Mouse (Mus musculus) embryonic facial prominence, embryonic 15.5 days (tissue): Measurements from ENCODE around the gene Nav2. TPM values are rescaled to one million over a fixed set of nuclear protein-coding genes. Genes with fewer than 3 reads are reported as not detected.

ENCODE experiments used
- ATAC-seq: fragments of 200-750 bp; cut with Nextera tagmentation; 2 replicates; pipeline ENCODE4 v1.8.0; 2017; ENCODE audit warnings: low read depth, moderate TSS enrichment; ENCODE audit not compliant: insufficient number of reproducible peaks, low FRiP score, low TSS enrichment
- H3K27ac ChIP-seq: fragments of 300-500 bp; sonication (generic); replicated peaks from 2 replicates; pipeline ENCODE4 v1.5.1; 2015; ENCODE audit warnings: mild to moderate bottlenecking, inconsistent platforms
- H3K27me3 ChIP-seq: fragments of 300-500 bp; sonication (generic); 2 replicates; pipeline ENCODE4 v1.6.1; 2015; ENCODE audit warnings: inconsistent platforms
- H3K36me3 ChIP-seq: fragments of 300-500 bp; sonication (generic); 2 replicates; pipeline ENCODE4 v1.6.1; 2015; ENCODE audit warnings: mild to moderate bottlenecking, inconsistent platforms
- H3K4me1 ChIP-seq: fragments of 300-500 bp; sonication (generic); 2 replicates; pipeline ENCODE4 v1.6.1; 2015; ENCODE audit warnings: inconsistent platforms
- H3K4me2 ChIP-seq: fragments of 300-500 bp; sonication (generic); replicated peaks from 2 replicates; pipeline ENCODE4 v1.6.1; 2015; ENCODE audit warnings: mild to moderate bottlenecking, inconsistent platforms
- H3K4me3 ChIP-seq: fragments of 300-500 bp; sonication (generic); replicated peaks from 2 replicates; pipeline ENCODE4 v1.5.1; 2015; ENCODE audit warnings: mild to moderate bottlenecking, inconsistent platforms
- H3K9ac ChIP-seq: fragments of 300-500 bp; sonication (generic); 2 replicates; pipeline ENCODE4 v1.6.1; 2015; ENCODE audit warnings: inconsistent platforms
- H3K9me3 ChIP-seq: fragments of 300-500 bp; sonication (generic); replicated peaks from 2 replicates; pipeline ENCODE4 v1.6.1; 2016; ENCODE audit warnings: inconsistent platforms
- WGBS: fragments of 180-500 bp; shearing (Covaris S2); methylation state at CpG from one replicate; pipeline ENCODE4 v1.1.7; 2015; 5-methylcytosine and 5-hydroxymethylcytosine counted together
- polyA plus RNA-seq: library from polyadenylated mRNA; unstranded; fragments of >200 nt; fragmentation: Nextera tagmentation; extraction: Ambion mirVana; gene quantifications from 2 replicates; pipeline ENCODE4 v1.2.1, GENCODE M21; 2015

Gene Nav2
- polyA plus RNA-seq, 1 experiment from 2014 or later: 23.4 TPM

GRCm38 (mm10) chr7:49272445-49273439 lies 364.2 kb downstream of the Nav2 start:
- WGBS: 24% methylated on average over 16 of the region's 16 CpGs
- Histone ChIP-seq H3K9ac (no peak overlapping the region), H3K4me2 (no peak overlapping the region), H3K4me3 (no peak overlapping the region), H3K27ac (no peak overlapping the region), H3K36me3 (no peaks in the 10 kb centered on the region), H3K4me1 (peaks cover 33% of the 10 kb centered on the region), H3K9me3 (no peaks in the 10 kb centered on the region), H3K27me3 (no peaks in the 10 kb centered on the region; the same call in 1 of the 2 replicates)
- ATAC-seq: no peak

GRCm38 (mm10) chr7:49273907-49274656 lies 365.6 kb downstream of the Nav2 start:
- H3K9ac ChIP-seq: no peak overlapping the region
- no peaks in the 10 kb centered on the region for H3K36me3 ChIP-seq
- WGBS: 72% methylated on average over 13 of the region's 13 CpGs
- peaks cover 22% of the 10 kb centered on the region for H3K4me1 ChIP-seq
- H3K27ac ChIP-seq: no peak overlapping the region
- no peaks in the 10 kb centered on the region; the same call in 1 of the 2 replicates for H3K27me3 ChIP-seq
- no peak for ATAC-seq
- no peak overlapping the region for H3K4me3 ChIP-seq
- no peak overlapping the region for H3K4me2 ChIP-seq
- H3K9me3 ChIP-seq: no peaks in the 10 kb centered on the region

GRCm38 (mm10) chr7:49274676-49275075 lies 366.2 kb downstream of the Nav2 start:
- Histone ChIP-seq H3K4me3 (no peak overlapping the region), H3K9me3 (no peaks in the 10 kb centered on the region), H3K27ac (no peak overlapping the region), H3K4me2 (no peak overlapping the region), H3K27me3 (no peaks in the 10 kb centered on the region; the same call in 1 of the 2 replicates), H3K36me3 (no peaks in the 10 kb centered on the region), H3K9ac (no peak overlapping the region), H3K4me1 (peaks cover 22% of the 10 kb centered on the region)
- no peak for ATAC-seq
- WGBS: 71% methylated on average over 8 of the region's 8 CpGs

- H3K4me2 ChIP-seq: no peak overlapping the region
- H3K36me3 ChIP-seq: no peaks in the 10 kb centered on the region
- no peak overlapping the region for H3K27ac ChIP-seq
- 75% methylated on average over 8 of the region's 8 CpGs for WGBS
- H3K4me1 ChIP-seq: peaks cover 20% of the 10 kb centered on the region
- H3K27me3 ChIP-seq: no peaks in the 10 kb centered on the region; the same call in 1 of the 2 replicates
- H3K9ac ChIP-seq: no peak overlapping the region
- ATAC-seq: no peak
- H3K4me3 ChIP-seq: no peak overlapping the region
- H3K9me3 ChIP-seq: no peaks in the 10 kb centered on the region
These were observed 367.6 kb downstream of the Nav2 start for GRCm38 (mm10) chr7:49276163-49276562.

GRCm38 (mm10) chr7:49277685-49278084 lies 369.2 kb downstream of the Nav2 start:
- no peak overlapping the region for H3K27ac ChIP-seq
- H3K27me3 ChIP-seq: no peaks in the 10 kb centered on the region; the same call in 1 of the 2 replicates
- no peak for ATAC-seq
- peaks cover 14% of the 10 kb centered on the region for H3K4me1 ChIP-seq
- WGBS: 75% methylated on average over 4 of the region's 4 CpGs
- H3K9me3 ChIP-seq: no peaks in the 10 kb centered on the region
- no peak overlapping the region for H3K4me3 ChIP-seq
- H3K9ac ChIP-seq: no peak overlapping the region
- H3K36me3 ChIP-seq: no peaks in the 10 kb centered on the region
- H3K4me2 ChIP-seq: no peak overlapping the region

GRCm38 (mm10) chr7:49278531-49278930 lies 370.0 kb downstream of the Nav2 start:
- H3K36me3 ChIP-seq: no peaks in the 10 kb centered on the region
- no peaks in the 10 kb centered on the region; the same call in 1 of the 2 replicates for H3K27me3 ChIP-seq
- no peak overlapping the region for H3K9ac ChIP-seq
- H3K4me3 ChIP-seq: no peak overlapping the region
- H3K4me1 ChIP-seq: peaks cover 7% of the 10 kb centered on the region
- no peak overlapping the region for H3K27ac ChIP-seq
- no peak for ATAC-seq
- WGBS: 73% methylated on average over 2 of the region's 2 CpGs
- no peak overlapping the region for H3K4me2 ChIP-seq
- H3K9me3 ChIP-seq: no peaks in the 10 kb centered on the region

GRCm38 (mm10) chr7:49280427-49280826 lies 371.9 kb downstream of the Nav2 start:
- H3K4me2 ChIP-seq: no peak overlapping the region
- ATAC-seq: no peak
- no peaks in the 10 kb centered on the region for H3K27me3 ChIP-seq
- H3K36me3 ChIP-seq: no peaks in the 10 kb centered on the region
- 87% methylated on average over 5 of the region's 5 CpGs for WGBS
- H3K9ac ChIP-seq: no peak overlapping the region
- peaks cover 3% of the 10 kb centered on the region; the same call in 1 of the 2 replicates for H3K4me1 ChIP-seq
- no peak overlapping the region for H3K4me3 ChIP-seq
- H3K27ac ChIP-seq: no peak overlapping the region
- H3K9me3 ChIP-seq: no peaks in the 10 kb centered on the region

GRCm38 (mm10) chr7:49282446-49282845 lies 373.9 kb downstream of the Nav2 start:
- WGBS: 70% methylated on average over 7 of the region's 7 CpGs
- no peak for ATAC-seq
- no peak overlapping the region for H3K27ac ChIP-seq
- no peaks in the 10 kb centered on the region for H3K27me3 ChIP-seq
- no peak overlapping the region for H3K9ac ChIP-seq
- H3K4me2 ChIP-seq: no peak overlapping the region
- H3K4me1 ChIP-seq: peaks cover 3% of the 10 kb centered on the region; the same call in 1 of the 2 replicates
- H3K4me3 ChIP-seq: no peak overlapping the region
- no peaks in the 10 kb centered on the region for H3K36me3 ChIP-seq
- no peaks in the 10 kb centered on the region for H3K9me3 ChIP-seq

- Histone ChIP-seq H3K9ac (no peak overlapping the region), H3K36me3 (no peaks in the 10 kb centered on the region), H3K27me3 (no peaks in the 10 kb centered on the region), H3K27ac (no peak overlapping the region), H3K4me2 (no peak overlapping the region), H3K4me3 (no peak overlapping the region), H3K9me3 (no peaks in the 10 kb centered on the region), H3K4me1 (peaks cover 6% of the 10 kb centered on the region; the same call in 1 of the 2 replicates)
- 68% methylated on average over 11 of the region's 11 CpGs for WGBS
- no peak for ATAC-seq
These were observed 375.2 kb downstream of the Nav2 start for GRCm38 (mm10) chr7:49283507-49284361.

GRCm38 (mm10) chr7:49288186-49288585 lies 379.7 kb downstream of the Nav2 start:
- WGBS: 56% methylated on average over 8 of the region's 8 CpGs
- no peaks in the 10 kb centered on the region for H3K9me3 ChIP-seq
- H3K27ac ChIP-seq: no peak overlapping the region
- no peak overlapping the region for H3K4me3 ChIP-seq
- H3K4me2 ChIP-seq: no peak overlapping the region
- no peaks in the 10 kb centered on the region for H3K36me3 ChIP-seq
- no peaks in the 10 kb centered on the region for H3K27me3 ChIP-seq
- H3K4me1 ChIP-seq: peaks cover 6% of the 10 kb centered on the region; the same call in 1 of the 2 replicates
- H3K9ac ChIP-seq: no peak overlapping the region
- ATAC-seq: no peak
